Mouse (Mus musculus) thymus, postnatal 0 days (tissue): ENCODE data around the gene Ncoa4. TPM values are rescaled to one million over a fixed set of nuclear protein-coding genes. Genes with fewer than 3 reads are reported as not detected.
"Not testable (repeated sequence)": the region's sequence is repeated elsewhere in the genome, so short reads cannot be mapped to it uniquely, and the experiment has no call there.

Source experiments
- DNase-seq: peaks from one replicate; pipeline ENCODE4 v3.0.0-alpha.2; 2015; ENCODE audit warnings: low spot score
- polyA plus RNA-seq: library from polyadenylated mRNA; unstranded; fragments of >200 nt; fragmentation: Nextera tagmentation; extraction: Ambion mirVana; gene quantifications from 2 replicates; pipeline ENCODE4 v1.2.1, GENCODE M21; 2015

Gene Ncoa4
- 103 and 109 TPM in 2 replicates for polyA plus RNA-seq

GRCm38 (mm10) chr14:32159690-32160246, at the start of gene Ncoa4:
Ncoa4 (plus strand) TSS chr14:32159865.
- peak; percentile 99 for DNase-seq

GRCm38 (mm10) chr14:32112124-32112523, 47.5 kb upstream of the Ncoa4 start:
- DNase-seq, result not testable (repeated sequence)

GRCm38 (mm10) chr14:32120940-32121919, 38.4 kb upstream of the Ncoa4 start:
- no peak for DNase-seq

- DNase-seq, result peak; percentile 31
These were observed 37.7 kb upstream of the Ncoa4 start for GRCm38 (mm10) chr14:32121920-32122315.

- no peak for DNase-seq
These were observed 35.4 kb upstream of the Ncoa4 start for GRCm38 (mm10) chr14:32124261-32124660.

DNA sequence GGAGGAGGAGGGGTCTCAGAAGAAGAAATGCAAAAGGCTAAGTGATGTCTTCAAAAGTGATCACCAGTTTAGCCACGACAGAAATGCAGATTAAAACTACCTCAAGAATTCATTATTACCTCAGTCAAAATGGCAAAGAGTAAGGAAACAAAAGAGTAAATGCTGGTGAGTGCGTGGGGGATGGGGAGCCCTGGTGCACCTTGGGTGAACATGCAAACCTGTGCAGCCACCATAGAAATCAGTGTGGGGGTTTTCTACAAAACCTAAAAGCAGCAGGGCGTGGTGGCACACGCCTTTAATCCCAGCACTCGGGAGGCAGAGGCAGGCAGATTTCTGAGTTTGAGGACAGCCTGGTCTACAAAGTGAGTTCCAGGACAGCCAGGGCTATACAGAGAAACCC, 34.4 kb upstream of the Ncoa4 start:
- not testable (repeated sequence) for DNase-seq

DNA sequence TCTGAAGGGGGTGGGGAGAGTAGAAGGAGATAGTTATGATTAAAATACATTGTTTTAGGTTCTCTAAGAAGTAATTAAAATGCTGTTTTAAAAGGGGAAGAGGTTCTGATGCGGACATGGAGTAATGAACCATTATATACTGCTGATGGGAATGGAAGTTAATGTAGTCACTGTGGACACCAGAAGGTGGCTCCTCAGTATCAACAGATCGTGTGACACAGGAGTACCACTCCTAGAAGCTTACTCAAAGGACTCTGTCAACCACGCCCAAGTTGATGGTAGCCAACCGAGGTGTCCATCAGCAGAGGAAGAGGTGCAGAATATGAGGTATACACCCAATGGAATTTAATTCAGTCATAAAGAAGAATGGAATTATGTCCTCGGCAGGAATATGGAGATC, 31.3 kb upstream of the Ncoa4 start:
- no peak for DNase-seq

DNA sequence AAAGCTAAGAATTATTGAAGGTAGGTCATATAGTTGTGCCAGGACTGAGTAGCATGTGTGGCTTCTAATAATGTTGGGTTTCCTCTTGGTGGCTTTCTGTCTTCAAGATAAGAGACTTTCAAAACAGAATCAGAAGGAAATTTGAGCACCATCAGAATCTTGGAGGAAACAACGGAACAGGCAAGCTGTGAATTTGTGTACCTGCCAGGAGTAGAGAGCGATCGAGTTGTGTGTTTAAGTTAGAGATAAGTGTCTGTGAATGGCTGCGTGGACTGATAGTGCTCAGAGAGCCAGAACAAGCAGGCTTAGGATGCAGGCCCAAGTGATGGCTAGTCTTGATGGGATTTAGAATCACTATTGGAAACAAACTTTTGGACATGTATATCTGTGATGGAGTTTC, 27.8 kb upstream of the Ncoa4 start:
- DNase-seq, result no peak

- DNase-seq, result no peak
These were observed 25.4 kb upstream of the Ncoa4 start for GRCm38 (mm10) chr14:32134293-32134692.

DNA sequence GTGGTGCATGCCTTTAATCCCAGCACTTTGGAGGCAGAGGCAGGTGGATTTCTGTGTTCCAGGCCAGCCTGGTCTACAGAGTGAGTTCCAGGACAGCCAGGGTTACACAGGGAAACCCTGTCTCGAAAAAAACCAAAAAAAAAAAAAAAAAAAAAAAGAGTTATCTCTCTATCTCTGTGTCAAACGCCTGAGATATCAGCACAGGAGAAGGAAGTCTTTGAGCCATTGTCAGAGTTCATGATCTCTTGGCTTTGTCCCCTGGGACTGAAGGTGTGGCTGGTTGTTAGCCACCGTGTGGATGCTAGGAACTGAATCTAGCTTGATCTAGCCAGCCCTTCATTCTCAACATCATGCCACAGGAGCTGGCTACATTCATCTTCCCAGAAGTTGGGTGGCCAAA, 23.2 kb upstream of the Ncoa4 start:
- not testable (repeated sequence) for DNase-seq

DNA sequence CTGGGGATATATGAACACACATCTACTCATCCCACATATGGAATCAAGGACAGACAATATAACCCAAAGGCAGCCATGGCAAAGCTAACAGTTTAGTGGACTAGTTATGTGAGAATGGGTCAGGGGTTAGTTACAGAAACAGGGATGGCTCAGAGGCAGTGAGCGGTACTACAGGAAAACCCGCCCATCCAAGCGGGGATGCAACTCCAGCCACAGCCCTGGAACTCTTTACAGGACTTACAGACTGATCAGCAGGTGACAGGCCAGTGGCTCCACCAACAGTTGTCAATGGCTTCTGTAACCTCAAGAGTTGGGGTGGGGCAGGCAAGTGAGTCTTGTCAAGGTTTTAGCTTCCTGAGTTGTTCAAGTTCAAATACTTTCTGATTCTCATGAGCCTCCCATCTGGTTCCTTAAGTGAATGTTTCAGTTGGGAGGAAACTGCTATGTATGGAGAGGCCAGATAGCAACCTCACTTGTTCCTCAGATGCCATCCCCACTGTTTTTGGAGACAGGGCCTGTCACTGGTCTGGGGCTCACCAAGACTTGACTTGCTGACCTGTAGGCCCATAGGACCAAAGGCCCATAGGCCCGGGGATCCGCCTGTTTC, 19.2 kb upstream of the Ncoa4 start:
- no peak for DNase-seq

- no peak for DNase-seq
These were observed 17.9 kb upstream of the Ncoa4 start, which contains the start of gene Msmb for GRCm38 (mm10) chr14:32141723-32142122. Msmb (plus strand) TSS chr14:32142023.

DNA sequence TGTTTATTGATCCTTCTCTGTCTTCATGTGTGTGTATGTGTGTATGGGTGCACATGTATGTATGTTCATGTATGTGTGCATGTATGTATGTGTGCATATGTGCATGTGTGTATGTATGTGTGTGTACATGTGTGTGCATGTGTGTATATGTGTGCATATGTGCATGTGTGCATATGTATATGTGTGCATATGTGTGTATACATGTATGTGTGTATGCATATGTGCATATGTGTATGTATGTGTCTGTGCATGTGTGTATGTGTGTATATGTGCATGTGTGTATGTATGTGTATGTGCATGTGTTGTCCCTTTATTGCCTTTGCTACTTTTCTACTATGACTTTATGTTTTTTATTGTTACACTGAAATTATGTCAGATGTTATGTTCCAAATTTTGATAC, 14.9 kb upstream of the Ncoa4 start:
- DNase-seq, result no peak

- no peak for DNase-seq
These were observed 14.3 kb upstream of the Ncoa4 start for GRCm38 (mm10) chr14:32145401-32145800.

DNA sequence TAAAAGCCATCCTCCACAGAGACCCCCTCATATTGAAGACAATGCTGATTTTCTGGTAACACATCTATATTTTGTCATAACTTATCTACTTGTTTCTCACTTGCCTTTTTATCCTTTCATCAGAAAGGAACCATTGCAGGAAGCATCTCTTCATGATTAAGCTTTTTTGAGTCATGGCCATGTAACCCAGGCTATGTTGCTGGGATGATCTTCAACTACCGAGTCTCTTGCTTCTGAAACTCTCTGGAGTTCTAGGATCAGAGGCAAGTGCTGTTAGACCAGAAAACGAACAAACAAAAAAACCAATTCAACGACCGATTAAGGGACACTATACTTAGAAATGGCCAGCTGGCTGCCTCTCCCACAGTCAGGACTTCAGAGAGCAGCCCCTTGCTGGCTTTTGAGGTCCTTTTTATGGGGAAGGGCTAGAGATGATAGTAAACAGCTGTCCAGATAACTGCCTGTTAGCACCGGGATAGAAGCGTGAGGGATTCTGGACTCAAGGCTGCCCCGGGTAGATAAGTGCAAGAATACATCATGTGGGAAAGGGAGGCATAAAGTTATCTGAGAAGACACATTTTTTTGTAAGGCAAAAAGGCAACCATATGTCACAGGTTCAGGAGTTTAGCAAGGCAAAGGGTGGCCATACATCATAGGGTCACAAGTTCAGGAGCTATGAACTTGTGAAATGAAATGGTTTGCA, 13.7 kb upstream of the Ncoa4 start:
- no peak for DNase-seq

DNA sequence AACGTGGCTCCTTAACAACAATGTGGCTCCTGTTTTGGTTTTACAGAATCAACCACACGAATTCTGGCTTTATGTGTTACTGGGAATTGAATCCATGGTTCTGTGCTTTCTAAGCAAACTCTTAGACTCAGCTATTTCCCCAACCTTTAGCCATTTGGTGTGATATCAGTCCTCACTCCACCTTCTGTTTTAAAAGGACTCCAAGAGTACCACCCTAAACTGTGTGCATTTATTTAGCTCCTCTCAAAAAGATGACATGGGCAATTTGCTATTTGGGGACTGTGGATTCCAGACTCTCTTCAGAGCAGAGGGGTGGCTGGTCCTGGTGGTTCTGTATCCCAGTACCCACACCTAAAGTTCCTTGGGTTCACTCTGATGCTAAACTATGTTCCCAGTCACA, 13.1 kb upstream of the Ncoa4 start:
- no peak for DNase-seq

GRCm38 (mm10) chr14:32150872-32151271, 8.8 kb upstream of the Ncoa4 start:
- no peak for DNase-seq

GRCm38 (mm10) chr14:32152243-32152965, 7.3 kb upstream of the Ncoa4 start:
- no peak for DNase-seq

GRCm38 (mm10) chr14:32153156-32153555, 6.5 kb upstream of the Ncoa4 start:
- DNase-seq, result no peak

DNA sequence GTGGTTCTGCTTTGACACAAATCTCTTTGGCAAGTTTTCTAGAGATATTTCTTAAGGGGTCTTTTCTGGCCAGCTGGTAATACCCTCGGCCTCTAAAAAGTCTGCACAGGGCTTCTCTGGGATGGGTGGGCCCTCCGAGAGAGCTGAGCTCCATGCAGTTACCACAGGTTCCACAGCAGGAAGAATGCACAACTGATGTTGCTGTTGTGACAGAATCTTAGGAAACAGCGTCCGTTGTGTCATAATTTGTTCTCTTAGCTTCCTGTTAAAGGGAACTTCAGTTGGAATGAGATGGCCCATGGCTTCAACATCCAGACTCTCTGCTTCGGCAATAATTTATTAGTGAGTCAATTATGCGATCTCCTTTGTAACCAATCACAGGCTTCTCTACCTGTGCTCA, 4.9 kb upstream of the Ncoa4 start:
- no peak for DNase-seq

DNA sequence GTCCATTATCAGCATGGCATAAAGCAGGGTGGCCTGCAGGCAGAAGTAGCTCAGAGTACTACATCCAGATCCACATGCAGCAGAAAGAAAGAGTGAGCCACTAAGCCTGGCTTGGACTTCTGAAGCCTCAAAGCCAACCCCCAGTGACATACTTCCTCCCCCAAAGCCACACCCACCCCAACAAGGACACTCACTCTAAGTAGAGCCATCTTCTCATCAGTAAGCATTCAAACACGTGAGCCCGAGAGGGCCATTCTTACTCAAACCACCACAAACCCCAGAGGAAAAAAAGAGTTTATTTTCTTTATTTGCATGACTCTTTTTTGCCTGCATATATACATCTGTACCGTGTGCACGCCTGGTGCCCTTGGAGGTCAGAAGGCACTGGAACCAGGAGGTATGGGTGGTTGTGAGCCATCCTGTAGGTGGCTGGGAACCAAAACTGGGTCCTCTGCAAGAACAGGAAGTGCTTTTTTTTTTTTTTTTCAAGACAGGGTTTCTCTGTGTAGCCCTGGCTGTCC, 455 bp upstream of the Ncoa4 start:
- DNase-seq, result no peak
